Mouse (Mus musculus): ENCODE measurements at regions not wholly inside any gene's neighbourhood (a gene's known extent, or its start where the extent isn't known, plus 50 kb on each side); places are given as distances from the start of the nearest gene placed in this dataset.

DNA sequence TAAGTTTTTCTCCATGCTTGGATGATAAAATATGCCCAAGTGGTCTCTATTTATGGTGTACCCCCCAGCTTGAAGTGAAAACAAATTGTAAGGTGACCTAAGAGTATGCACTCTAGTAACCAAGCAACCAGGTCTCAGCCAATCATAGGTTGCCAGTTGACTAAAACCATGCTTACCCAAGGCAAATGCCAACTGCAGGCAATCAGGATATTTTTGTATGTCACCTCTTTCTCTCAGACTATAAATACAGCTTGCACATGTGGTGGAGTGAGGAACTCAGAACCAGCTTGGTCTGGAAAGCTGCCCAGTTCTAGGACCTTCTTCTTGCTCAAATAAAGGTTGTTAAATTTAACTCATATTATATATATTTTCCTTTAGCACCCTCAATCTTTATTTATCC is 476.0 kb upstream of the Gm26657 start:
- no peak for DNase-seq

DNA sequence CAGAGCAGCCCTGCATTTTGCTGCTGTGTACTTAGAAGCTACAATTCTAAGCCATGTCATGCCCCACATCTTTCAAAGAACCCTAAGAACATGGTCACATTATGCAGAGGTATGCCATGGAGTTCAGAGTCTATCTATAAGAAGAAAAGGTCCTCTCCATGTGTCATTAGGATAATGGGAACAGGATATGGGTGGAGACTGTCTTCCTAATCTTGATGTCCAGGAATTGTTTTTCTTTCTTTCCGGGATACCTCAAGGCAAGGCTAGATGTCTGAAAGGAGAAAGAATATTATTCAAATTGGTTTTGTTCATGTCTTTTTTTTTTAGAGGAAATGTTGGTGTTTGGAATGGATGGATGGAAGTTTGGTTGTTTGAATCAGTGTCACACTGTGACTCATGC is 477.3 kb upstream of the Gm26657 start:
- no peak for DNase-seq

DNA sequence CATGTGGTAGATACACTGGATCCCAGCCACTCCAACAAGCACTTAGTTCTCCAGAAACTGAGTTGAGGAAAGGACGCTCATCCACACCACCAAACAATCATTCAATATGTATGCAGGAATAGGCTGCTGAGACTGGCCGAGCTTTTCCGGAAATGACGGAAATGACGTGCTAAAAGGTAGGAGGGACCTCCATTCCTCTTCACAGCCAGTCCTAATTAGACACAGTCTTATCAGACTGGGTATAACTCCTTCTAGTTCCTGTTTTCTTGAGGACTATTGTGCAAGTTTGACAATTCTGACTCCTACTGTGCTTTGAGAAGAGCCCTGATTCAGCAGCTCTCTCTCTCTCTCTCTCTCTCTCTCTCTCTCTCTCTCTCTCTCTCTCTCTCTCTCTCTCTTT is 477.9 kb upstream of the Gm26657 start:
- DNase-seq = no peak

DNA sequence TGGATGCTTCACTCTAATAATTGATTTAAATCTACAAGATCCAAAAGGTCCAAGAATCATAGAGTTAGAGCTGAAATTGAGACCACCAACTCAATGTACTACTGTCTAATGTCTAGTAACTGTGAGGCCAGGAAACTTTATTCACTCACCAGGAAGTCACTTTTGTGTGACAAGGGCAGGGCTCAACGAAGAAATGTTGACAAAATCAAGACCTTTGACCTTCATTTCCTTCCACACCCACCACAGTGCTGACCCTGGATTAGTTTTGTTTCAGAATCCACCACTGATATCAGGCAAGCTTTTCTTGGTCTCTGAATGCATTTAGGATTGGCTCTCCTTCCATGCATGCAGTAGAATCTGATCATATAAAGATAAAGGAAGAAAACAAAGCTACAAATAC is 487.5 kb upstream of the Gm26657 start:
- DNase-seq = no peak

DNA sequence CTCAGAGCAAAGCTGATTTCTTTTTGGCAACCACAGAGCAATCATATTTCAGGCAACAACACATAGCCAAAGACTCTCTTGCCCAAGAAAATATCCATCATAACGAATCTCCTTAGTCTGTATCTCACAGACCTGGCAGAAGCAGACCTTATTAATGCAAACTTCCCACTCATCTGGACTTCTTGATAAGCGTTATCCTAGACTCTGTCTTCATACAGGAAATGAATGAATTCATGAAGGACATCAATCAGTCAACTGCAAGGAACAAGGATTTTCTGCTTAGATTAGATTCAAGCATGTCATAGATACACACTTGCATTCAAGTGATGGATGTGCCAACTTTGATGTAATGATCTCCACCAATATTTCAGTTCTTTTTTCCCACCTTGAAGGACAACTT is 488.1 kb upstream of the Gm26657 start:
- DNase-seq = no peak

DNA sequence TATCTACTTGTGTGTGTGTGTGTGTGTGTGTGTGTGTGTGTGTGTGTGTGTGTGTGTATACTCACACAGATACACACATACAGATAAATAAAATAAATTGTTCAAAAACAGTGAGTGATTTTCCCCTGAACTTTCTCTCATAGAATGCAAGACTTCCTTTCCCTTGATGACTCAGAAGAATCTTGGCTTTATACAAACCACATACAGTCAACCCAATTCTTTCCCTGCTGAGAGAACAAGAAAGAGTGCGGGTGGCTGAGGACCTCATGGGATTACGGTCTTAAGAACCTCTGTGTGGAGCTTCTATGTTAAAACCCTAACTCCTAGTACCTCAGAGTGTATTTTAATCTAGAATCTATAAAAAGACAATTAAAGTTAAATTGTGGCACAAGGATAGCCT is 489.3 kb upstream of the Gm26657 start:
- DNase-seq = no peak

DNA sequence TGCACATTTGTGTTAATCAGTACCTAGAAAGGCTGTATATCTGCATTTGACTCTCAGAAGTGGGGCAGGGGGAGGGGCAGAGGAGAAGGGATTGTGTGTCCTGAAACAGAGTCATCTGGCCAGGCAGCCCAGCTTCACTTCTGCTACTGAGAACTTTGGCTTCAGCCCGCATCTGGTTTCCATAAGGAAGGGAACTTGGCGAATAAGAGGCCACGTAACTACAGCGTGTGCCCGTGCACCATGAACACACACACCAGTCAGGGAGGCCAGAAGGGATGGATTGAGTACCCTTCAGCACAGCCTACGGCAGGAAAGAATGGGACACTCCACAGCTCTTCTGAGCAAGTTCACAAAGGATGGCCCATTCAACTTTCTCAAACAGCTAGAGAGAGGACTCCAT is 496.0 kb upstream of the Gm26657 start:
- no peak for DNase-seq

DNA sequence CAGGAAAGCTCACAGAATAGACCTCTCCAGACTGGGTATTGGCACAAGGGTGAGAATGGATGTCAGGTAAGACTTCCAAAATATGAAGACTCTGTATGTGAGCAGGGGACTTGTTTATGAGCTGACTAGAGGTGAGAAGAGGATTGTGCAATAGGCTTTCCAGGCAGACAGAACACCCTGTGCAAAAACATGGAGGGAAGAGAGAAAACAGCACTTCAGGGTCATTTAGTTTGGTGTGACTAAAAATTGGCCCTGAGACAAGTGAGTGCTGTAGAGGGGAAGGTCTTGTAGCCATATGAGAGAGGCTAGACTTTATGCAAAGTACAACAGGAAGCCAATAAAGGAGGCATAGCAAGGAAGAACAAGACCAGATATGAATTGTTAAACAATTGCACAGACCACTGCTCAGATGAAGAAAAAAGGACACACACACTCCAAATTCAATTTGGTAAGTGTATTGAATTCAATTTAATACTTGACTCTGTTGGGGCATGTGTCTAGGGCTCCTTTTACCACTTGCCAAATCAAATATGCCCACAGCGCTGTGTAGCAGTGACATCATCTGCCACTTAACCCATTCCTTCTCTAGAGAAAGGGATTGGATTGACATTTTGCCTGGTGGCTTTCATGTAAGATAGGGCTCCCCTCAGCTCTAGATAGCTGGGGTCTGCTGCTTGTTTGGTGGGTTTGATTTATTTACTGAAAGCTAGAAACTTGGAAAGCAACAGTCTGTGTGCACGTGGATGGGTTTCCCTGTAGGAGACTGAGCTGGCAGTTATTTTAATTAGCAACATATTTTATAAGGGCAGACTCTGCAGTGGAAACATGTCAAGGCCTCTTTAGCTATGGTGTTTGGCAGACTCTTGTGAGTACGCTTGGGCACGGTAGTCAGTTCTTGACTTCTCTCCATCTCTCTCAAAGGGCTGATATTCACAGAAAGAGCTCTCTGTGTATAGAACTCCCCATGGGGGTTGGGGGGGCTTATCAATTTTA is 501.1 kb upstream of the Gm26657 start:
- no peak for DNase-seq

DNA sequence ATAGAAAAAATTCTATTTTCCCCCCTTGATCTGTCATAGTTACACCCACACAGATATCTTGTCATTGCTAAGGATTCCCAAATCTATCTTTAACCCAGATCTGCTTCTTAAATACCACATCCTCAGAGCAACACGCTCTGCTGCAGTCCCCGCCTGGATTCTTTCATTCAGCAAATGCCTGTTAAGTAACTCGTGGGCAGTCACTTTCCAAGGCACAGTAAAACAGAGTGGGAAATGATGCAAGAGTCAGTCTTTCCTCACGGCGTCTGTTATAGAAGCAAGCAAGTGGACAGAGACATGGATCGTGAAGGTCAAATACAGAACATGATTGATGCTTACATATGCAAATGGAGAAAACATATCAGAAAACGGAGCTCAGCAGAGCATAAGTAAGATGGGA is 508.5 kb upstream of the Gm26657 start:
- DNase-seq = no peak

DNA sequence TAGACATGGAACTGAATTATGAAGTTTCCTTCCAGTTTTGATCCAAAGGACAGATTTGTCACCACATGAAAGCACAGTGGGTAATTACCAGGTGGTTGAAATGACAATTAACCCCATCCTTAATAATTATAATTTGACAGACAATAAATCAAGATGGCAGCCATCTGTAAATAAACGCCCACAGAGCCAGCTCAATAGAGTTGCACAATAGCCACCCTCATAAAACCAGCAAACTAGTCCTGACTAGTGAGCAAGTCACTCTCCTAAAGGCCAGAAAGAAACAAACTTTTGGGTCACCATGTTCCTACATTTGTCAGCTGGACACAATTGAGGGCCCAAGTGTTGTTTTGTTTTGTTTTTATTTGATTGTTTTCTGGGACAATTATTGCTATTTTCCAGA is 509.4 kb upstream of the Gm26657 start:
- no peak for DNase-seq

DNA sequence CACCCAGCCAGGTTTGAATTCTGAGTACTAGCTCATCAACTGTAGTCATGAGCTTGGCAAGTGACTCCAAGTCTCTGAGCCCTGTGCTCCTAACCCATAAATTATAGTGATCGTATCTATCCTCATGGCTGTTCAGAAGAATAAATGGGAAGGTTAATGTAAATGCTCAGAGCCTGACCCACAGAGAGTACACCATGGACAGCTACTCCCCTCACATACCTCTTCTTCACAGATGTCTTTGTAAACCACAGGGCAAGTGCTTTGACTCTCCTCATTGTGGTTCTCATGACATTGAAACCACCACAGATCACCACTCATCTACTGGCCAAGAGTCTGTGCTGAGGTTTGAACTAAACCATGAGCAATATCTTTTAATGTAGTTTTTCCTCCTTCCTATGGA is 513.4 kb upstream of the Gm26657 start:
- no peak for DNase-seq

DNA sequence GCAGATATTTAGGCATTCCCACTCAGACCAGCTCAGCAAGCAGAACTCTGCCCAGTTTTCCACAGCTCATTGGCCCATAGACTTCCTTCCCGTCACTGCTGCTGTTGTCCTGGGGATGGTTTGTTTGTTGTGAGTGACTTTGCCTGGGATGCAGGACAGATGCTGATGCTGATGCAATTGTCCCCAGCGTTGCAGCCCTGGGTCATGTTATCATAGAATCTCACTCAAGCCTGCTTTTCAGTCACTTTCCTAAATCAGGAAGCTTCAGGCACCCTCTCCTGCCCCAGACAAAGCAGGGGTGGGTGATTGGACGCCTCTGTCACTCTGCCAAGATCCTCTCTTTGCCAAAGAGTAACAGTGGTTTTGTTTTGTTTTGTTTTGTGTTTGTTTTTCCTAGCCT is 515.3 kb upstream of the Gm26657 start:
- DNase-seq = peak; percentile 1 to 3

DNA sequence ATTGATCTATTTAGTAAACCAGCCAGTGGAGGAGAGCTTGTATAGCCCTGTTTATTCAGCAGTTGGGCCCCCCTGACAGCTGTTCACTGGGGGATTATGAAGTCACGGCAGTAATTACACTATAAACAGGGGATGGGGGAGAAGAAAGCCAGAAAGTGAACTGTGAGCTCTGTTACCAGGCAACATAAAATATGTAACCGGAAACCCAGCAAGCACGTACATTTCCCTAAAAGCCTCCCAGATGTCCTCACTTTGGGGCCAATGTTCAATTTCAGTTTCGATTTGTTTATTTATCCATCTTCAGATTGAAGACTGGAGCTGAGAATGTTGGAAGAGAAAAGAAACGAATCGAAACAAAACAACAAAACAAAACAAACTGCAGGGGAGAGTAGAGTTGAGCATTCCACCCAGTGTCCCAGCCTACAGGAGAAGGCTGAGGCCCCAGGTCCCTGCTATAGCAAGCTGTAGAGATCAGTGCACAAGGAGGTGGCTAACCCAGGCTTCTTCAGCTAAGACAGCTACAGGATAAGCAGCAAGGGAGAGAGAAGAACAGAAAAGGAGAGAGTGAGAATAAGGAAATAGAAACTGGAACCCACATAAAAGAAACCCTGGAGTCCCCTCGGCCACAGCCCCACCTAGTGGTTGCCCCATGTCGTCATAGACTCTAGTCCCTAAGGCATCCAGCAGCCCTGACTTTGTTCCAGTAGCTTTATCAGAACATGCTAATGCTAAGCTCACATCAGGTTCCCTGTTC is 517.7 kb upstream of the Gm26657 start:
- DNase-seq = peak; percentile 69 to 88

DNA sequence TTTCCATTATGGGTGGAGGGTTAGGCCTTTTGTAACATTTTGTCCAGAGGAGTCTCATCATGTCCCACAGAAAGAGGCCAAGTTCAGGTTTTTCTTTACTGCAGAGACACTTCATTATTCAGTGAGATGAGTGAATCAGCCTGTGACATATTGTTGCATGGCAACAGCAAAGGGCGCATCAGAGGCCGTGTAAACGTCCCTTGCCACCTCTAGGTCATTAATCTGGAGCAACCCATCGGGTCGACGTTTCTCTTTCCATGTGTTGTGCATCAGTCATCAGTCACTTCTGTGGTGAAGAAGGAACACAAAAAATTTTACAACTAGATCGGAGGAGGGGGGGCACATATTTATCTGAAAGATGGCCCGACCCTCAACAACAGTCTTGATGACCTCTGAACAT is 519.3 kb upstream of the Gm26657 start:
- no peak for DNase-seq

DNA sequence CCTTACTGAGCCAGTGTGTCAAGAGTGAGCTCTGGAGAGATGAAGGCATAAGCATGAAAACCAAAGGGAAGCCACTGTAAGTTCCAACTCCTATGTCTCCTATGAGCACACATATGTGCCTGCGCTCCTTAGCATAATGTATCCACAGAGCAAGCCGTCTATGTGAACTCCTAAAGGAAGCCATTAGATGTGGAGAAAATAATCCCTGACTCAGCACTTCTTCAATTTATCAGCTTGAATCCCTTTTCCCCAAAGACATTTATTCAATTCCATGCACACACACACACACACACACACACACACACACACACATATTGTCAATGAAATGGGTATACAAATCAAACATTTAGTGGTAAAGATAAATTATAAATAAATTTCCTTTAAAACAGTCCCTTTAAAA is 530.4 kb upstream of the Gm26657 start:
- no peak for DNase-seq

DNA sequence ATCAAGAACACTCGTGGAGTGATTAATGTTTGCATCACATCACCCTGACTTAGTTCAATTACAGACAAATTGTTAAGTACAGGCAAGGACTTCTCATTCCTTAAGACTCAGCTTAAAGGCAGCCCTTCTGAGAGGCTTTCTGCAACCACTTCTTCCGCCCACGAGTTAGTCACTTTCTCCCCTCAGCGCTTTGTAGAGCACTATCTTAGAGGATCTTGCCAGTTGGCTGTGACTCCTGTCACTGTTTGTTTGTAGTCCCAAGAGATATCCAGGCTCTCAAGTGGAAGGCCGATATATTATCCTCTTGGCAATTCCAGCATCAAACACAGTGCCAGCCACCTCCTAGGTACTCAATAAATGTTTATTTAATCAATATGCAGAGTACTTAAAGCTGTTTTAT is 532.1 kb upstream of the Gm26657 start:
- no peak for DNase-seq

DNA sequence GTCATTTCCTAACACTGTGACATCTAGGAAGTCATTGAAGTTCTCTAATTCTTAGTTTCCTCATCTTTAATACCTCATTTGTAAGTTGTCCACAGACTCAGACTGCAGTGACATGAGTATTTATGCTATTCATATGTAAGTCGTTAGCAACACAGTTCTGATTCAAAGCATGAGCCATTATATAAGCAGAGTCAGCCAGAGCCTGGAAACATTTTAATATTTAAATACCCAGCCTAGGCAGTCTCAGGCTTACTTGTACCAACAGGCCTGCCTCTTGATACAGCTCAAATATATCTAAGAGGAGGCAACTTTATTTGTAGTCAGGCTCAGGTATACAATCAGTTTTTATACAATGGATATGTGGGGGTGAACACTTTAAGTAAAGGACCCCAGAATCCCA is 534.8 kb upstream of the Gm26657 start:
- no peak for DNase-seq

DNA sequence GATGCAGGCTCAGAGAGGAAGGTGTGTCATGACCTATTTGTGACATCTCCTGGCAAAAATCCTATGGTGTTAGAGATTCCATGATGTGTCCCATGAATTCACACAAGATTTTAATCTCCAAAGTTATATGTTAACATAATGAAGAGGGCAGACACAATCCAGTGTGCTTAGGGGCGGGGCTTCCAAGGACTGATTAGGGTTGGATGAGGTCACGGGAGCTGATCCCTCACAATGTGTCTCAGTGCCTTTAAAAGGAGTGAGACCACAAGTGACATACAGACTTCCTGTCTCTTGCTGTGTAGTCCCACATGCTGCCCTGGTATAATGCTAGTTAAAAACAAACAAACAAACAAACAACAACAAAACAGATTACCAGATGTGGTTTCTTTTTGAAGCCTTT is 546.5 kb upstream of the Gm26657 start:
- no peak for DNase-seq

DNA sequence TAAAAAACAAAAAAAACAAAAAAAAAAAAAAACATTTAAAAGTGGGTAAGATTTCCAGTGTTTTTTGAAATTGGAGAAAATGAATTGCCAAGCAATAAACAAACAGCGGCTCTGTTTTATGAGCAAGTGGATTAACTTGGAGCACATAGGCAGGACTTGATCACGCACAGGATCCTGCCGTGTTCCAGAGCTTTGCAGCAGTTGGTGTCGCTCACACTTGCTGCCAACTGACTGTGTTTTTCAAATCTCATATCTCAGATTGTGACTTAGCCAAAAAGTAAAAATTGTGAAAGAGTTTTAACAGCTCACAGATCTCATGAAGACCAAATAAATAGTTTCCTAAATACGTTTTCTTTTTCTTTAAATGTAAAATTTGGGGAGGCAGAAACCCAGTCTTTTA is 547.4 kb upstream of the Gm26657 start:
- DNase-seq = no peak

DNA sequence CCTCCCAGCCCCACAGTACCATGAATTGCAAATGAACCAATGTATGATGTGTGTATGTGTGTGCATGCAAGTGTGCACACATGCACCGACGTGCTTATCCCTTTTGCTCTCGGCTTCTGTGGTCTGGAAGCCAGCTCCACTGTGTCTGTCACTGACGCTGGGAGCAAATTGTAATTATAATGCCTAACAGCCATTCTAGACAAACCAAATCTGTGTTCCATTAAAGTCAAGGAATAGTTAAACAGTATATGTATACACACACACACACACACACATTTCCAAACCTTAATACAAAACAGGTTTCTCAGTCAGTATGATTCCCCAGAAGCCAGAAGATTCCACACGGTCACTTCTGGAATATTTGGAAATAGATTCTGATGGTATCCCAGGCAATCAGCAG is 560.3 kb upstream of the Gm26657 start:
- no peak for DNase-seq

DNA sequence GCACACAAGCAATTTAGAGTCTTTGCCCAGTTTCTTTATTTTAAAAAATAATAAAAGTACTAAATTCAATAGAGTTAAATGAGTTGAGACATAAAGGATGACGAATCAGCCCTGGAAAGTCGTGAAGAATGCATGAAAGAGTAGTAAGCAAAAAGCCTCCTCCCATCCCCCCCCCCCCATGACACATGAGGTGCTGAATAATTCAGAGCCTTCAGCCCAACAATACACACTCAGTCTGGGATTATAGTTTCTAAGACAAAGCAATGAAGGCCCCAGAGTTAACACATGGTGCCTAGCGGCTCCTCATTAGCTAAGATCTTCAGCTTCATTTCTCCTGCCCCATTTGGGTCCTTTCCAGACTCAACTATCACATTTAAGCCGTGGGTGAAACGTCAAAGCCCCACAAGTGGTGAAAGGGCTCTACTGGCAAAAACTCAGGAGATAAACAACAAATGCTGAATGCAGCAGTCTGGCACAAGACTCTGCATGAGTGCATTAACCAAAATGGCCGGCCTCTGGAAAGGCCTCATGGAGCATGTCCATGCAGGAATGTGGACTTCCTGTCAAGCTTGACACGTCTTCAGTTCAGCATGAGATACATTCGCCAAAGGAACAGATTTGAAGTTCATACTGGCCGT is 560.9 kb upstream of the Gm26657 start:
- DNase-seq = no peak

DNA sequence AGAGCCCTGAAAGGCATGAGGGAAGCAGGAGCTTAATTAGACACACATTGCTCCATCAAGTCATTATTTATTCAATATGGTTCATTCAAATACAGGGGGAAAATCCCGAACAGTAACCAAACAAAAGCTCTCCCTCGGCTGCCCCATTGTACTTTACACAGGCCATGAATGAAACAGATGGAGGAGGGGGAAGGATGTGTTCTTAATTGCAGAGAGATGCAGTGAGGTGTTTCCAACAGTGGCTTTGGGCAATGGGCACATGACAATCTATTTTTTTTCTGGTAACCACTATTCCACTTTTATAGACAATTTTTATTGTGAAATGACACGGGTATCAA is 578.6 kb upstream of the Gm26657 start:
- DNase-seq = no peak

DNA sequence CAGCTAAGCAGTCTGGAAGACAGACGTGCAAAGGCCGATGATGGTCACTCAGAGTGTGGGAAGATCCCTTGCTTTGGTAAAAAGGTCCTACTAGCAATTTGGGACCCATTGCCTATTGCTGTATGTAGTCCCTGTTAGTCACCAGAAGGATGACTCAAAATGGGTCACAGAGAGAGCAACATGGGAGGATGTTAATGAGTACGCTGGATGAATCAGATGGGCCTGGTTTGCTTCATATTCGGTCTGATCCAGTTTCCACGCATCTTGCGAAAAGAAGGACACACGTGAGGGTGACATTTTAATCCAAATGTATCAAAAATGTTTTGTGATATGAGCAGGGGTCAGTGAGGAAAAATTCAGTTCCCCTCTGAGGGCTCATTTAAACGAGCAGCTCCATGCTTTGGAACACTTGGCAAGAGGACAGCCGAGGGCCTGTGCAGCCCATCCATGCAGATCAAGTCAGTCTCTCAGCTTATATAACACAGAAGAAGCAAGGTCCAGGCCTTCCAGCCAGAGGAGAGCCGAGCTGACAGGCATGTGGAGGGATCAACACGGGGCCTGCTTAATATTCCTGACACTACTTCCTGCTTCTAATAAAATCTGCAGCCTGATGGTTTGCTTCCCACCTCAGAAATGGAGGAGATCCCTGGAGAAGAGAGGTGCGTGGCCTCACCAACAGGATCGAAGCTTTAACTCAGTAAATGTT is 579.2 kb upstream of the Gm26657 start:
- no peak for DNase-seq

Measured in adrenal gland, postnatal 36 days (tissue).